Mouse (Mus musculus) bone marrow macrophage, adult 2 months (primary cell): ENCODE results near the gene Olfr1012.

Source experiments
- CTCF ChIP-seq: IDR thresholded peaks from 2 replicates; pipeline ENCODE4 v1.5.1; 2012; ENCODE audit warnings: low read depth, mild to moderate bottlenecking, low read length, moderate library complexity
- POLR2A ChIP-seq: IDR thresholded peaks from 2 replicates; pipeline ENCODE4 v1.6.1; 2012; ENCODE audit warnings: mild to moderate bottlenecking, low read depth, low read length, borderline replicate concordance

GRCm38 (mm10) chr2:85802444-85802843, 39.9 kb upstream of the Olfr1012 start, which contains the start of gene Olfr1016:
- no peak for TF ChIP-seq CTCF
- TF ChIP-seq POLR2A = no peak
